Mouse (Mus musculus) left cerebral cortex, adult 8-10 months (tissue): ENCODE measurements around the gene Zdhhc14. TPM values are rescaled to one million over a fixed set of nuclear protein-coding genes. Genes with fewer than 3 reads are reported as not detected.

Experiments used
- DNase-seq, 2 experiments: peaks; one replicate each; pipeline ENCODE4 v3.0.0; 2022; ENCODE audit warnings: low spot score in 2 of 2
- total RNA-seq, 4 experiments: library from RNA; stranded (reverse); gene quantifications; 2 replicates each; pipeline ENCODE4 v1.2.4; 2022

The Zdhhc14 gene
- total RNA-seq, 4 experiments from 2014 or later = 31.1 to 37.5 (median 33.0) TPM

DNA sequence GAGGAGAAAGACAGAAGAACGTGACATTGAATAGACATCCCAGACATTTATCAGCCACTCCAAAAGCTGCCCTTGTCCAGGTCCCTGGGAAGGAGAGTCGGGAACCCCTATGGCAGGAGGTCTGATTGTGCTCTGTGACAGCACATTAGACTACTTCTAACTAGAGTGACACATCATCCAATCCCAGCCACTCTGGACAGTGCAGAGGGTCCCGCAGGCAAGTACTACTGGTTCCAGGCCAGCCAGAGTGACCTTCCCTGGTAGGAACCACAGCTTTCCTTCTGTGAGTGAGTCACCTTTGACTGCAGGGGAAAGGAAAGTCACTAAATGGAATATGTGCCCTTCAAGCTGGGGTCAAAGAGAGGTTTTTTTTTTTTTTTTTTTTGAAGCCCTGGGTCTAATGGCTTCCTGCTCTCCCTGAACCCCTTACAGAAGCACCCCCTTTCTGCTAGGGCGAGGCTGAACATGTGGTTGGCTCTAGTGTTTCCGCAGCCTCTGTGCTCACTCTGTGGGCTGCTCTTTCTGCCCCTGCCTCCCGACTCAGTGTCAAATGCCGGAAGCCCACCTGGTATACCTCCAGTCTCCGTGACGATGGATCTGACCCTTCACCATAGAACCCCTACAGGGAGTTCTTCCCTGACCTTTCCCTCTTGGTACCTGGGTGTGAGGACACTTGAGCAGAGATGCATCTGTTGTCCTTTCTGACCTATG is 276.6 kb downstream of the Zdhhc14 start:
- DNase-seq = no peak

DNA sequence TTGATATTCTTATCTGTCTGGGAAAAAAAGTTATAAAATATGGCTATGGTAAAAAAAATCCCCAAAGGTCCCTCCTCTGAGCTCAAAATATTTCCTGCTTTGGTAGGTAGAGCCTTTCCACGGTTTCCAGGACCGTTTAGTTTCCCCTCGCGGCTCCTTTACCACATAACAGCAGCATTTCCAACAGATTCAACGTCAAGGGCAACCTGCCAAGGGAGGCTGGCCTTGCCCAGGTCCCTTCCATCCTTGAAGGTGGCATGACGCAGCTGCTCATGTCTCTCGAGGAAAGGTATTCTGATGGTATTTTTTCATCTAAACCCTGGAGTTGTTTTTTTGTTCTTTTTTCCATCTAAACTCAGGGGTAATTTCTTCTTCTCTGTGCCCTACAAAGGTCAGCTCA is 277.4 kb downstream of the Zdhhc14 start:
- no peak for DNase-seq

DNA sequence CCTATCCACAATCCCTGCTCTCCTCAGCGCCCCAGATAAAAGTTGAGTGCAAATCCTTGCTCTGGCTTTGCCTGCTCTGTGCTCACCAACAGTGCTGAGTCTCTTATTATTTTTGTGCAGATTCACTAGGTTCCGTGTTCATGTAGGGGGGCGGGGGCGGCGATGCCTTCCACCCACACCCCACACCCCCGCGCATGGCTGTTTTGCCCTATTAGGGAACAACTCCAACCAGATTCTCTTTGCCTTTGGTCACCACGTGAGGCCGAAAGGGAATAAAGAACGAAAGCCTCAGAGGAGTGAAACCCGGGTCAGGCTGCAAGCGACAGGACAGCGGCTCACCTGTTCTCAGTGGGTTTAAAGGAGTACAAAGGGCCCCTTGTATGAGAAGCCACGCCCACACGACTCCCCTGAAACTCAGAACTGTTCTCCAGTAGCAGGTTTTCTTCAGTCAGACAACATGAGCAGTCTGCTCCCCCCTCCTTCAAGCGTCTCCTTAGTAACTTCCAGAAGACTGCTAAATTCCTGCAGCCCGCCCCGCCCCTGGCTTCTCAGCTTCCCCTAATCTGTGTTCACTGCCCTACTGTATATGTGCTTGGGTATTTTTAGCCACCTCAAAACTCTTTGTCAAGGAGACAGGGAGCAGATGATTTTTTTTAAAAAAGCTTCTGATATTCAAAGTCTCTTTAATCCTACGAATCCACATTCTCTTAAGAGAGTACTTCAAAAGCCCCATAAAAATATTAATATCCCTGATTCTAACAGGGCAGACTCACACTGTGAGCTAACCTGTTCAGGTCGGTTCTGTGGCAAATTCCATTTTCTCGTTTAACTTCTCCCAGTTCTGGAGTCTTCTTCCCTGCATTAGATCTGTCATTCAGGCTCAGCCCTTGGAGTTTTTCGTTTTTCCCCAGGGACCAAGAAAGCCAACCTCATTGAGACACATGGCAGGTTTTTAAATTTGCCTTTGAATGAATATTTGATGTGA is 278.2 kb downstream of the Zdhhc14 start:
- peak; percentile 32 to 61 for DNase-seq

DNA sequence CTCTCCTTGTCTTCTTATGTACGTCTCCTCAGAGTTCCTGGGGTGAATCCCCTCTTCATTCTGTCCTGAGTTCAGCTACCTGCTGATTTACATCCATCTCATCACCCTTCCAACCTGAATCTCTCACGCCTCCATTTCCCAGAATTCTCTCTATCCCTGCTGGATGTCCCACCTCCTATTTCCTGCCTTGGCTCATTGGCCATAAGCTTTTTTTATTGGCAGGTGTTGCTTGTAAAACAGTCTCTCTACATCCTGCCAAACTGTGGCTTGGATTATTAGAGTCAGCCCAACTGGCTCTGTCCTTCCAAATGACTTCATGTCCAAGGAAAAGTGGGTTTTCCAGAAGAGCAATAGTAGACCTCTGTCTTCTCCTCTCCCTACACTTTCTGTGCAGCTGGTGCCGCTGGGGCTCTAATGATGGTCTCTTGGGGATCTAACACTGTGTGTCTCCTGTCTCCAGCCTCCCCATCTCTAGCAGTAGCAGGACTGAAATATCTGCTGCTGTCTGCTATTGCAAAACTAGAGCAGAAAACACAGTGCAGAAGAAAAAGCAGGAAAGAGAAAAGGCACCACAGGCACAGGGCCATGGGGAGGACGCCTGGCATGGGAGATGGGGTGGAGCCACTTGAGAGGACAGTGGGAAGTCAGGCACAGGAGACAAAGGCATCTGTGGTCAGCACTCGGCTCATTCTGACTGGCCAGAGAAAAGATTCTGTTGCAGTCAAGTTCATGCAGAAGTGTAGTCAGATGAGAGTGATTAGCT is 288.0 kb downstream of the Zdhhc14 start:
- DNase-seq = no peak

DNA sequence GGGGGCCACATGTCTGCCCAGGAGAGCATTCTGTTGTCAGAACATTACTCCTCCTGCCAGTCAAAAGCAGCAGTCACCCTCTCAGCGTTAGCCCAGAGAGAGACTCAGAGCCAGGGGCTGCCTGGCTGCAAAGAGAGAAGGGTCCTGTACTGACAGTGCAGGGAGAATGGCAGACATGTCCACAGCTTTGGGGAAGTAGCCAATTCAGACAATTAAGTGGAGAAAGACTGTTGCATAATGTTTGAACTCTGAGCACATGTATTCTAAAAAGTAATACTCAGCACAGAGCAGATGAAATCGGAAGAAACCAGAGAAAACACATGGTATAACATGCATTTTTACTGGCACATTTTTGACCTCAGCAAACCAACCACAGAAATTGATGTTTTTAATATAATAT is 292.9 kb downstream of the Zdhhc14 start:
- no peak for DNase-seq

DNA sequence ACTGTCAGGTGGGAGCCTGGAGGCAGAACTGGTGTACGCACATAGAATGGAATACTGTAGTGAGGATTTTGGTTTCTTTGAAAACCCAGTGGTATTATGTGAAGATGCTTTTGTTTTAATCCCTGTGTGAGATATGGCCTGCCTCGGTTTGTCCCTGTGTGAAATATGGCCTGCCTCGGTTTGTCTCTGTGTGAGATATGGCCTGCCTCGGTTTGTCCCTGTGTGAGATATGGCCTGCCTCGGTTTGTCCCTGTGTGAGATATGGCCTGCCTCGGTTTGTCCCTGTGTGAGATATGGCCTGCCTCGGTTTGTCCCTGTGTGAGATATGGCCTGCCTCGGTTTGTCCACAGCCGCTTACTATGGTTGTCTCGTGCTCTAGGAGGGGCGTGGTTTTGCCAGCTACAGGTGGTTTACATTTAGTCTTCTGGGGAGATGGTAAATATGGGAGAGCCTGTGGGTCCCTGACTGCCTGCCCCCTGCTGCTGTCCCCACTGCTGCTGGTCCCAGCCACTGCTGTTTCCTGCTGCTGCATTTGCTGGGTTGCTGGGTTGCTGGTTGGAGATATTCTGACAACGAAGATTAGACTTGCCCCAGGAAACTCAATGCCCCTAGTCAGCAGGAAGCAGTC is 299.9 kb downstream of the Zdhhc14 start:
- DNase-seq = no peak

DNA sequence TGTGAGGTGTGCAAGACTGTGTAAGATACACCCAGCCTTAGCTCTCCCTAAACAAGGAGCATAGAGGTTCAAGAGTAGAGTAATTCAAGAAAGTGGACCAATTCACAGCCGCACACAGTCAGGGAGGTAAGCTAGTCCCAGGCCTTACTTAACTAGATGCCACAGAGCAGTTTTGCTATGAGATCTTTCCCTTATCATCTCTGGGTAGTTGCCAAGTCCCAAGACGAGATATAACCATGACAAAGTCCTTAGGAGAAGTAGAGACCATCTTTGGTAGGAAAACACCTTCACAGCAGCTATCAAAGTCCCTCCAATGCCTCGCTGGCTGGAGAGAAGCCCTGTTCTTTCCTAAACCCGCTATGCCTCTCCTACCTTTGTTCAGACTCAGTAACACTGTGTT is 301.2 kb downstream of the Zdhhc14 start:
- DNase-seq = no peak

DNA sequence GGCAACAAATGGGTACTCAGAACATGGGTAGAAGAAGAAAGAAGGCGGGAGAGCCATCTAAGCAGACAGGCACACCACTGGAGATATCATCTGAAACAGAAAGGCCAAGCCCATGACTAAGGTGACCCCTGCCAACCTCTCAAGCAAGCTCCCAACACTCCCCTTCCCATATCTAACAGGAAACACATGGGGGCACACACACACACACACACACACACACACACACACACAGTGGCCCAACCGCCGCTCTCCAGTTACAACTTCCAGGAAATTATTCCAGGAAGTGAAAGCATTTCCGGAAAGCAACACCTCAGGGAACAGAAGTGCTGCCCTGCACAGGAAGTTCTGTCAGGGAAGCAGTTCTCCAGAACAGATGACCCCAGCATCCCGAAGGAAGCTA is 301.9 kb downstream of the Zdhhc14 start:
- DNase-seq = no peak

DNA sequence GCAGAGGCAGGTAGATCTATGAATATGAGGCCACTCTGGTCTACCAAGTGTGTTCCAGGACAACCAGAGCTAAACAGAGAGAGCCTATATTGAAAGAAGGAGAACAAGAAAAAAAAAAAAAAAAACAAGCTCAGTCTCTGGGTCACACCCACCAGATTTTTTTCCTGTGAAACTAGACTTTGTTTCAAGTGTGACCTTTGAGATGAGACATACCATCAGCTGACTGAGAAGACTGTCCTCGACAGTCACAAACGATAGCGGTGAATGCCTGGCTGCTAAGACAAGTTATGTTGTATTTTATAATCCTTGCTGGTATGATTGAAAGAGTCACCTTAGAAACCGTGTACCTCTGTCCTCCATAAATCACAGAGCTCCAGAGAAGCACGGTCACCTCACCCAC is 303.0 kb downstream of the Zdhhc14 start:
- no peak for DNase-seq

DNA sequence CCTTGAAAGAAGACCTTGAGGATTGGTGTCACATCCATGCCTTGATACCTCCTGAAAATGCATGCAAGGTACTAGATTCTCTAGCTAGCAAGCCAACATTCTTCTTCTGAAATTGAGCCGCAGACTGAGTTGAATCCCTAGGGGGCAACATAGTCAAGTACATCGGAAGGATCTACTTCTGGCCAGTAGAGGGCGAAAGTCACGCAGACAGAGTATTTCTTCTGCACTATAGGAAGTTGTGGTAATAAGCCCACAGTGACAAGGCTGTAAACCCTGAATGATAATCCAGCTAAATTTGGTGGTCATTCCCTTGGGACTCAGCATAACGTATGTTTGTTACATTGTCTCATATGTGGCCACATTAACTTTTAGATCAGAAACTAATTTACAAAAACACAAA is 303.5 kb downstream of the Zdhhc14 start:
- peak; percentile 32 to 54 for DNase-seq

DNA sequence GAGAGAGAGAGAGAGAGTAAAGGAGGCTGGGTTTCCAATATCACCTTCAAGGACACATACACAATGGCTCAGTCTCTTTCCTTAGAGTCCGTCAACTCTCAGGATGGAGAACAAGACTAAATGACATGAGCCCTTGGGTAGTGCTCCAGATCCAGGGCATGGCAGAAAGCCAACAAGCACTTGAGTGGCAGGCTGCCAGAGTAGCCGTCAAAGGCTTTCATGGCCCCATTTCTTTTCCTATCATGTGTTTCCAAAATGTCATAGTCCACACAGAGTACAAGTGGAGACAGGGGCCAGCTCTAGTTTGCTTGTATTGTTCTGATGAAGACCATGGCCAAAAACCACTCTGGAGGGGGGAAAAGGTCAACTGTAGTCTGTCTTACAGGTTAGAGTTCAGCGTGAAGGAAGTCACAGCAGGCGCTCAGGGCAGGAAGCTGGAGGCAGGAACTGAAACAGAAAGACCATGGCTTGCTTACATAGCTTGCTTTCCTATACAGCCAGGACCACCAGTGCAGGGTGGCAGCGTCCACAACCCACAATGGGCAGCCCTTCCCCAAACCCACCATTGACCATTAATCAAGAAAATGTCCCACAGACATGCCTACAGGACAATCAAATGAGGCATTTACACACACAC is 304.9 kb downstream of the Zdhhc14 start:
- no peak for DNase-seq

DNA sequence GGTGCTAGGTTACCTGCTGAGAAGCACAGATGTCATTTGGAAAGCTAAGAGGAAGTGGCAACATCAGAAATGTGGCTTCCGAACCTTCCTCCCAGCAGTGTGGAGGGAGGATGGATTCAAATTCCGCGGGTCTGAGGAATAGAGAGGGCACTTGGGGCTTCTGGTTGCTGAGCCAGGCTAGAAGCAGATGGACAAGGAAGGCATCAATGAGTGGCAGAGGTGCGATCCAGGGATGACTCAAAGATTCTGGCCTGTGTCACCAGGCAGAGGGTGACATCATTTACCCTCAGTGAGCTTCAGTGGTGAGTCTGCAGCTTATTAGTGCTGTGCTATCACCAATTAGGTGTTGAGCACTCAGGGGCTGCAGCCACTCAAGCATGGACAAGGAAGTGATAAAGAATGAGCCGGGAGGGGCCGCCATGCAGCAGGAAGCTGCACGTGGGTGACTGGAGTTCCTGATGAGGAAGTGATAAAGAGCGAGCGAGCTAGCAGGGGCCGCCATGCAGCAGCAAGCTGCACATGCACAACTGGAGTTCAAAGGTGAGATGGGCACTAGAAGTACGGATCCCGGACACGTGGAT is 306.0 kb downstream of the Zdhhc14 start:
- no peak for DNase-seq

DNA sequence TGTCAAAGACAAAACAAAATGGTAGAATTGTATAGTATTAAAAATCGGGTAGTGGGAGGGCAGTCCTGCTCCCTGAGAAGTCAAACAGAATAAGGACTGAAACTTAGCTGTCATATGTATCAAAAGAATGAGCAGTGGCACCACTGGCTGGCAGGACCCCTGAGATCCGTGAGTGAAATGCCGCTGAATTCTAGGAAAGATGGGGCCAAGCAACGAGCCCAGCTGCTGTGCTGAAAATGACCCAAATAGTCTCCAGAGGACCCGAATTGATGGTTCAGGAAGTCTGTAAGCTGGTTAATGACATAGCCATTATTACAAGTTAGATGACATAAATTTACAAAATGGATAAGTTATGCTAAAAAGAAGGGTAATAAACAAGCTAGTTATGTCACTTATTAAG is 306.5 kb downstream of the Zdhhc14 start:
- DNase-seq = no peak

DNA sequence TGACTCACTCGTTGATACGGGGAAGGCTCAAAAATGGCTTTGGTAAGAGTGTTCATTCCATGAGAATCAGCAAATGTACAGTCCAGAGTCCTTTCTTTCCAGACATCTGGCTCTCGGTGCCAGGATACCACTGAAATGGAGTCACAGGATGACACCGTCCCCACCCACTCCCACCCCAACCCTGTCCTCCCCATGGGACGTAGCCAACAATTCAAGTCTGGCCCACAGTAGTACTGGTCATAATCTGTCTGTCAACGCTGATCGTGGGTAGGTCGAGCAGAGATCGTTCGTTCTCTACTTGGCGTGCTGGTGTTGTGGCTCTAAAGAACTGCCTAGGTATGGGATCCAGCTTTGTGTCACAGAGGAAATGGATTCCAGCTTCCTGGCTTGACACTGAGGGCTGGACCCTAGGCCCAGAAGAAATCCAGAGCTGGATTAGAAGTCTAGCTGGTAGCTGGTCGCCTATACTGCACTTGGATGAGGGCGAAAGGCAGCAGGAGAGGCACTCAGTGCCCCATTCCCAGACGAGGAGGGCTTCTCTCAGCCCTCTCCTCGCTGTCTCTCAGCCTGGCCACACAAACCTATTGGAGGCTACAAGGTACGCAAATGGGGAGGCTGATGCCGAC is 307.2 kb downstream of the Zdhhc14 start:
- DNase-seq = no peak

DNA sequence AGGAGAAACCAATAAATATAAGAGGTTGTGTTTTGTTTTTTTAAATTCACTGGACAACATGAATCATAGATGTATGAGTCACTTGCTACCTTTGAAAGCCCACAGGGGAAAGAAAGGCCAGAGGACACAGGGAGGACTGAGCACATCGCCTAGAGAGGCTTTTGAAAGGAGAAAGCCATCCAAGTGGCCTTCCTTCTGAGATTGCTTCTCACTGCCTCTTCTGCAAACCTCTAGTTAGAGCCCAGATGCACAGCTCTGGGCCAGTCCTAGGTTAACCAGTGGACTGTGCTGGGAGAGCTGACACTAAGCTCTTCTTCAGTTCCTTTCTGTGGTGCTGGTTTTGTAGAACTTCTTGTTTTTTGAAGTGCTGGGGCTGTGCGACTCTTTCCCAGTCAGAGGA is 307.9 kb downstream of the Zdhhc14 start:
- DNase-seq = no peak

DNA sequence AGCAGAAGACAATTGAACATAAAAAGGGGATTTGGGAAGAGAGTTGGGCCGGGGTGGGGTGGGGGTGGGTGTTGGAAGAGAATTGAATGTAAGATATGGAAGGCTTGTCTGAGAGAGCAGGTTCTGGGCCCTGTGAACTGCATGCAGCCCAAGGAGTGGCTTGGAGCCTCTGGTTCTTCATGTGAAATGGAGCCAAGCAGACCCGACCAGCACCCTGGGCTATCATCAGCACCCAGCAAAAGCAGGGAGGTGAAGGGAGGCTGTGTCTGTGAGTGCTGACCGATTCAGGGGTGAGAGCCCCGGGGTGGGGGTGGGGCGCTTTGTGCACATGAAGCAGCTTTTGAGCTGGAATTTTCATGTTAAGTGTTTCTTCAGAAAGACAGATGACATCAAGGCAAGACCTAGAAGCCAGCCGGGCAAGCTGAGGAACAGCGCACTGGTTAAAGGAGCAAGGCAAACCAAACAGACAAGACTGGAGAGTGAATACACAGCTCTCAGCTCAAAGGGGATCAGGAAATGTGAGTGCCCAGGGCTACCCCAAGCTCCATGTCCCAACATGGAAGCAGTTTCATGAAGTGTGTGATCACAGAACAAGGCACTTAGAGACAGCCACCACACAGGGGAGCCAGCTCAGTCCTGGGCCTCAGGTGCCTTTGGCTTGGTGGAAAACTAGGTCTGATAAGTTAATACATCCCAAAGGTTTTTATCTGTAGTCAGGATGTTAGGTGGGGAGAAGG is 308.6 kb downstream of the Zdhhc14 start:
- no peak for DNase-seq

DNA sequence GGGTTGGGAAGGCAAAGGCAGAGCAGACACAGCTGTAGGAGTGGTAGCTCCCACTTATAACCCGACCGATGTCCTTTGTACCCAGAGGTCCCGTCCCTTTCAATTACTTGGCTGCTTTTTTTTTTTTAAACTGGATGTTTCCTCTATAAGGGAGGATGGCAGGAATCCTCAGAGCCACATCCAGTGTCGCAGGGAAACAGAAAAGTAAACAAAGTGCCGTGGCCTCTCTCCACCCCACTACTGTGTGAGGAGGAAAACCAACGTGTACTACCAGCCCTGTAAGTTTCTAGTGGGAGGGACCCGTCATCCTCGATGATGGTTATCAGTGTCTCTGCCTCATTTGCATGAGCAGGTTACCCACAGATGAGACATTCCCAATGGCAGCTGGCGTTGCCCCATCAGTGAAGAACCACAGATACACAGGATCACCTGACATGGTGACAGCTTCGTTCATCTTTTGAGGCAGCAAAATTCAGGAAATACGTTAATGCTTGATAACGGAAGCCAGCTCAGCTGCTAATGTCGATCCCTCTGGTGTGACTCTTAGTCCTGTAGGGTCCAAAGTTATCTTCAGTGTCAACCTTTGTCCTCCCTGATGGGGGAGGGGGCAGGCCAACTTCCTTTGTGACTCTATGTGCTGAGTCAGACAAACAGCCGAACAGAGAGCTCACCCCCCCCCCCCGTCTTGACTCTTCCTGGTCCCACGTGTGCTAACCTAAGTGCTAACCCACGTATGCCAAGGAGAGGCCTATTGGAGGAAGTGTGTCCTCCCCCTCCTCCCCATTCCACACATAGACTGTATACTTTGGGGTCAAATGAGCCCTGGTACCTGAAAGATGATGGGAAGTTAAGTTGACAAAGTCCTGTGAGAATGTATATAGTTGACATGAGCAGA is 309.7 kb downstream of the Zdhhc14 start:
- no peak for DNase-seq

DNA sequence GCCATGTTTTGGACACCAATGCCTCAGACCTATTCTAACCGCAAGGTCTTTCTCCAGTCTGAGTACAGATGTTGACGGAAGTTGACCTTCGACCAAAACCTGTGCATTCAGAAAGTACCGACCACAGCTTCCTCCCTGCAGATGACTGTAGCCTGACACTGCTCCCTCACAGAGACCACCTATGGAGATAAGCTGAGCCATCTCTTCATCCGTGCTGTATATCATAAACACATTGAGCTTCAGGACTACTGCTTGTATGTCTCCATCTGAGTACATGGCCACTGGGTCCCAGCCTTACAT is 310.2 kb downstream of the Zdhhc14 start:
- no peak for DNase-seq
